Mouse (Mus musculus) MEL (cell line): ENCODE results near the gene Itsn2.

Source experiments
- CTCF ChIP-seq, 3 experiments: IDR thresholded peaks in 2 of 3; conservative IDR thresholded peaks in 1 of 3; 2 replicates each; pipeline ENCODE4 v1.5.1; 2011 to 2012; ENCODE audit warnings: low read length in 3 of 3, low read depth in 2 of 3, mild to moderate bottlenecking in 2 of 3, improper control_type of control experiment in 1 of 3, inconsistent platforms in 1 of 3, mixed read lengths in 1 of 3, moderate library complexity in 1 of 3; ENCODE audit not compliant: control insufficient read depth in 1 of 3, insufficient read depth in 1 of 3, poor library complexity in 1 of 3, severe bottlenecking in 1 of 3
- EP300 ChIP-seq, 2 experiments: IDR thresholded peaks; 2 replicates each; pipeline ENCODE4 v1.6.1; 2011; ENCODE audit warnings: improper control_type of control experiment in 2 of 2, low read length in 2 of 2, low read depth in 1 of 2, mild to moderate bottlenecking in 1 of 2
- POLR2A ChIP-seq, 2 experiments: IDR thresholded peaks; 2 replicates each; pipeline ENCODE4 v1.6.1; 2011 to 2012; ENCODE audit warnings: low read length in 2 of 2, mild to moderate bottlenecking in 2 of 2, control low read depth in 1 of 2, improper control_type of control experiment in 1 of 2, low read depth in 1 of 2, moderate library complexity in 1 of 2; ENCODE audit not compliant: control insufficient read depth in 1 of 2, insufficient read depth in 1 of 2, poor library complexity in 1 of 2
- RCOR1 ChIP-seq: IDR thresholded peaks from 2 replicates; pipeline ENCODE4 v1.6.1; 2012; ENCODE audit warnings: low read depth, mild to moderate bottlenecking, inconsistent platforms, low read length, improper control_type of control experiment

DNA sequence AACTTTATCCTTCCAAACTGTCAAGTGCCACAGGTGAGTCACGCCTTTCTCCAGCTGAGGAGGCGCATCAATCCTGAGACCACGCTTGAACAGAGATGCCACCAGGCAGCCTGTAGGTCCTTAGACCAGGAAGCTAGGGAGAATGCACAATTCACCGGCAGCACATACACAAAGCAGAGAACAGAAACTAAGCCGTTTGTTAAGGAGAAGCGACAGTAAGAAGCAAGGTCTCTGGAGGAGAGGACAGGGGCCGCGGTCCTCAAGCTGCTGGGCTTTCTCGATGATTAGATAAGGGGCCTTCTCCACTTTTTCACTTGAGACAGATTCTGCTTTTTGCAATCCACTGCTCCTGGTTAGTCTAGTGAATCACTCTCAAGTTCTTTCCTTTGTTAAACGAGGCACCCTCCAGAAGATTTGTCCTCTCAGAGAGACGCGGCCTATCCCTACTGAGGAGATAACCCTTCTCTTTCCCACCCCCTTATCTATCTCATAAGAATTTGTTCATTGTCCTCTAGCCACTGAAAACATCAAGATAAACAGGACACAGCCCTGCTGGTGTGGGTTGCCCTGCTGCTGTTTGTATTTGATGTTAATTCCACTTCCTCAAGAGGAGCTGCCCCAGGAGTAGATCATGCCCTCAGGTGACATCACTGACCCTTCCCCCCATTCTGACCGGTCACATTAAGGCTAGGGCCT, 126.8 kb downstream of the Itsn2 start:
- TF ChIP-seq CTCF (IDR thresholded peaks at IDR 0.05 in 2 of 3, conservative IDR thresholded peaks at IDR 0.05 in 1 of 3; ENCODE audit: control insufficient read depth in 1 of 3, insufficient read depth in 1 of 3, low read depth in 2 of 3, low read length in 3 of 3, poor library complexity in 1 of 3, severe bottlenecking in 1 of 3), result no peak
- no peak for TF ChIP-seq RCOR1
- TF ChIP-seq POLR2A (IDR thresholded peaks at IDR 0.05; ENCODE audit: control insufficient read depth in 1 of 2, insufficient read depth in 1 of 2, low read depth in 1 of 2, low read length in 2 of 2, poor library complexity in 1 of 2), result no peak
- TF ChIP-seq EP300 (IDR thresholded peaks at IDR 0.05; ENCODE audit: low read depth in 1 of 2, low read length in 2 of 2), result peak; percentile 27 to 39; a peak in 2 of 4 replicates
